8 mouse cellular contexts compared by ENCODE assay signal in the genomic region with DNA sequence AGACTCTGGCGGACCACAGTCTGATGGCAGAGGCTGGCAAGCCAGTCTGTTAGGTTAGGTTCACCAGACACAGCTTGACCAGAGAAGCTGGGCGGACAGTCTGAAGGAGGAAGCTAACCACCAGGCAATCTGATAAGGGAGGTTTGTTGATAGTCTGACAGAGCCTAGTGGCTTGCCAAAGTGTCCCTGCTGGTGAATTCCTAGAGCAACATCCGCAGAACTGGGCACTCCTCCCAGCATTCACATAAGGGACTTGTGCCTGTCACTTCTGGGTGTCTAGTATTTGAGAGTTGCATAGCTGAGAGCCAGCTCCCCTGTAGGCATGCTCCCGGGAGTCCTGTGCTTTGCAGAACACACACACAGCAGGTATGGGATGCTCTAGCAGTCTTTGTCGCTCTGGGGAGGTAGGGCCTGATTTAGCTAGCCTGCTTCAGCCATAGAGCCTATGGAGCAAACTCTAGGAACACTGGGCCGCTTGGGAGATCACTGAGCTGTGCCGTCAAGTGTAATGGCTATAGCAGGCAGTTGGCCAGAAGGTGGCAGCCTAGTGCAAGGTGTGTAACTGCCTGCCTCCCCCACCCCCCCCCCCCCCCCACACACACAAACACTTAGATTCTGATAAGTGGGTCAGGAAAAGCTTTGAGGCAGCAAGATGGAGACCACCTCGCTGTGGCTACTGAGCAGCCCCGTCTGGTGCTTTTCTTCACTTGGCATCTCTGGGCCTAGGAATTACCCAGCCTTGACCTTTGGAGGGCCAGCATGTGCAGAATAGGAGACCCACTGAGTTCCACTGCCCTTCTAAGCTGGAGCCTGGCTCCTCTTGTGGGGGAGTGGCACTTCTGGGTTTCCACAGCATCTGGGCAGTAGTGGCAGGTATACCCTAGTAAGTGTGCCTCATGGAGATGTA. TPM values are rescaled to one million over a fixed set of nuclear protein-coding genes. Genes with fewer than 3 reads are reported as not detected.
DNase-seq lines count a peak whose midpoint lies in the region; ATAC-seq and TF ChIP-seq lines count a peak whose summit lies in the region.
"Had no signal": no experiment of that assay in that cellular context is flagged by ENCODE, and none has a peak within 500 bp of the region (broad histone marks: within the 10 kb centered on the region; RNA-seq: fewer than 3 reads in every experiment).

No protein-coding gene starts in this region.

- H3K9ac ChIP-seq in intestine, embryonic 16.5 days (ENCODE audit: low read depth, low read length): no peak overlapping the region
- no peak overlapping the region for H3K9ac ChIP-seq in lung, embryonic 15.5 days
- H3K9ac ChIP-seq: embryonic facial prominence, embryonic 13.5 days had no signal

- H3K36me3 ChIP-seq in intestine, embryonic 16.5 days (ENCODE audit: control insufficient read depth, insufficient read depth, low read length): no peaks in the 10 kb centered on the region
- no peaks in the 10 kb centered on the region for H3K36me3 ChIP-seq in lung, embryonic 15.5 days
- no peaks in the 10 kb centered on the region for H3K36me3 ChIP-seq in splenic B cell, adult 2 months (ENCODE audit: control insufficient read depth, insufficient read depth, low read length, poor library complexity, severe bottlenecking)
- H3K36me3 ChIP-seq: embryonic facial prominence, embryonic 13.5 days had no signal

- peak overlapping the region; percentile 28; the same call in 1 of the 2 replicates for H3K4me2 ChIP-seq in intestine, embryonic 16.5 days (ENCODE audit: low read depth, low read length)
- no peak overlapping the region for H3K4me2 ChIP-seq in lung, embryonic 15.5 days
- H3K4me2 ChIP-seq: embryonic facial prominence, embryonic 13.5 days had no signal

- DNase-seq in layer of hippocampus, adult 2 months (ENCODE audit: low spot score in 2 of 2): peak in 1 of 2 experiments; percentile 41
- DNase-seq in layer of hippocampus, adult 8-10 months (ENCODE audit: low spot score in 2 of 2): no peak
- DNase-seq in MN1 (ENCODE audit: low spot score): peak; percentile 45
- peak; percentile 70 for DNase-seq in brain, adult 2 months (ENCODE audit: low read depth, low spot score)
- DNase-seq in splenic B cell, adult 2 months (ENCODE audit: low read depth, low spot score): peak; percentile 86

- peak; percentile 59 for TF ChIP-seq CTCF in layer of hippocampus, adult 2 months (conservative IDR thresholded peaks at IDR 0.05)

- H3K9me3 ChIP-seq in intestine, embryonic 16.5 days (ENCODE audit: control insufficient read depth, low read length): no peaks in the 10 kb centered on the region
- H3K9me3 ChIP-seq in lung, embryonic 15.5 days: no peaks in the 10 kb centered on the region
- H3K9me3 ChIP-seq: embryonic facial prominence, embryonic 13.5 days had no signal

- 47% methylated on average over 9 of the region's 9 CpGs for WGBS in intestine, embryonic 16.5 days
- 35% methylated on average over 9 of the region's 9 CpGs for WGBS in lung, embryonic 15.5 days

- H3K4me3 ChIP-seq in layer of hippocampus, adult 2 months: no peak overlapping the region
- H3K4me3 ChIP-seq in intestine, embryonic 16.5 days (ENCODE audit: low read length): no peak overlapping the region
- H3K4me3 ChIP-seq in lung, embryonic 15.5 days: no peak overlapping the region
- H3K4me3 ChIP-seq: embryonic facial prominence, embryonic 13.5 days had no signal

- ATAC-seq in intestine, embryonic 16.5 days: no peak
- ATAC-seq in lung, embryonic 15.5 days (ENCODE audit: borderline replicate concordance, extremely low read depth, low FRiP score, low TSS enrichment): peak; percentile 24; the same call in 1 of the 2 replicates

- H3K27me3 ChIP-seq in intestine, embryonic 16.5 days (replicated peaks; ENCODE audit: control insufficient read depth, insufficient read depth, low read length): no peaks in the 10 kb centered on the region
- H3K27me3 ChIP-seq in lung, embryonic 15.5 days: no peaks in the 10 kb centered on the region
- H3K27me3 ChIP-seq in splenic B cell, adult 2 months (ENCODE audit: control insufficient read depth, insufficient read depth, low read length, poor library complexity, severe bottlenecking): no peaks in the 10 kb centered on the region
- H3K27me3 ChIP-seq: embryonic facial prominence, embryonic 13.5 days had no signal

- H3K4me1 ChIP-seq in intestine, embryonic 16.5 days (ENCODE audit: control insufficient read depth, insufficient read depth, low read length): peaks cover 27% of the 10 kb centered on the region
- peaks cover 13% of the 10 kb centered on the region; the same call in 1 of the 2 replicates for H3K4me1 ChIP-seq in lung, embryonic 15.5 days

- no peak overlapping the region for H3K27ac ChIP-seq in layer of hippocampus, adult 2 months
- peak overlapping the region; percentile 64 for H3K27ac ChIP-seq in intestine, embryonic 16.5 days (ENCODE audit: low read length)
- no peak overlapping the region for H3K27ac ChIP-seq in lung, embryonic 15.5 days
- H3K27ac ChIP-seq: embryonic facial prominence, embryonic 13.5 days had no signal

RNA-seq across cellular contexts. Expression of a gene that starts 2.2 kb away (rescaled TPM):
- 10 to 100 TPM; 15.5 to 16.9 TPM for total RNA-seq in layer of hippocampus, adult 2 months (2021)
- total RNA-seq in layer of hippocampus, adult 8-10 months (2022): 10 to 100 TPM; 11.0 to 14.2 (median 13.6) TPM
- polyA plus RNA-seq in intestine, embryonic 16.5 days (2015; fragmentation: Nextera tagmentation; extraction: Ambion mirVana): 69.1 and 81.3 TPM in 2 replicates
- 22.1 and 23.7 TPM in 2 replicates for polyA plus RNA-seq in lung, embryonic 15.5 days (2015; fragmentation: Nextera tagmentation; extraction: Ambion mirVana)

RNA-seq across cellular contexts. Expression of a gene that starts 48.2 kb away (rescaled TPM):
- under 1 TPM in 1 of 2 experiments, not detected in 1; 0.64 TPM for total RNA-seq in layer of hippocampus, adult 2 months (2021)
- under 1 TPM in 3 of 4 experiments, not detected in 1; 0.18 to 0.76 (median 0.39) TPM for total RNA-seq in layer of hippocampus, adult 8-10 months (2022)
- 14.3 and 16.3 TPM in 2 replicates for polyA plus RNA-seq in intestine, embryonic 16.5 days (2015; fragmentation: Nextera tagmentation; extraction: Ambion mirVana)
- 21.1 and 25.5 TPM in 2 replicates for polyA plus RNA-seq in lung, embryonic 15.5 days (2015; fragmentation: Nextera tagmentation; extraction: Ambion mirVana)

Comparison
In these comparisons a context has a peak if more than half of its experiments do, and no peak if none do; other contexts are left out.
1. DNase-seq: peak in MN1 (single experiment), brain, adult 2 months (single experiment) and splenic B cell, adult 2 months (single experiment); none in layer of hippocampus, adult 8-10 months (0 of 2).